Mouse (Mus musculus): ENCODE results near the gene Hist1h3c. TPM values are rescaled to one million over a fixed set of nuclear protein-coding genes. Genes with fewer than 3 reads are reported as not detected.
A peak's percentile ranks its signal among the peaks of the same experiment; 100 is the strongest.
"Not testable (repeated sequence)": the region's sequence is repeated elsewhere in the genome, so short reads cannot be mapped to it uniquely, and the experiment has no call there.

Hist1h3c gene
- total RNA-seq, 2 experiments from 2014 or later = 1.9 to 2.6 TPM

DNA sequence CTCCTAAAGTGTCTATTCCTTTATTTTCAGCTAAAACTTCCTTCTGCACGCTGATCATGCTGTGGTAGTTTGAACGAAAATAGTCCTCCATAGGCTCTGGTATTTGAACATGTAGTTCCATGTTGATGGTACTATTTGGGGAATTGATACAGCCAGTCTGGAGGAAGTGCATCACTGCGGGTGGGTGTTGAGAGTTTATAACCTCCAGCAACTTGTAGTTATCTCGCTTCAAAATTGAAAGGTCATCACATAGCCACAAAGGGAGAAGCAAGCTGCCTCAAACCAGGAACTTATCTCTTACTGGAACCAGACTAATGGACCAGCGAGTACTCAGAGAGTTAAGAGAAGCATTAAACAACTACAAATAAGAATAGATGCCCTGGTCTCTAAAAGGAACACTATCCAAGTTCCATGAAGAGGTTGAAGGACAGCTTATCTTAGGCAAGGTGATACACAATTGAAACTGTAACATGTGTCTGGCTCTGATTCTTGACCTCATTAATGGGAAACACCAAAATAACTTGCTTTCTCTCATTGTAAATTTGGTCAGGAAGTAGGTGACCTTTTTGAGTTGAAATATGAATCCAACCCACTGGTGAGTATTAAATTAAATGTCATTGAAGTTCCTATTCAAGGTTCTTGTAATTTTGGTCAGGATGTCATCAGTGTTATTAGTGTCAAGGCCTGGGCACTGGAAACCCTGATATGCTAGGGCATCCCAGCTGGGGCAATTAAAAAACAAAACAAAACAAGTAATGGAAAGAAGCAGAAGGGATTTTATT lies 28.9 kb downstream of the Hist1h3c start:
- intact Hi-C loops (cut with DNase I) = no loop called here
- DNase-seq (ENCODE audit: low spot score in 2 of 2) = no peak

DNA sequence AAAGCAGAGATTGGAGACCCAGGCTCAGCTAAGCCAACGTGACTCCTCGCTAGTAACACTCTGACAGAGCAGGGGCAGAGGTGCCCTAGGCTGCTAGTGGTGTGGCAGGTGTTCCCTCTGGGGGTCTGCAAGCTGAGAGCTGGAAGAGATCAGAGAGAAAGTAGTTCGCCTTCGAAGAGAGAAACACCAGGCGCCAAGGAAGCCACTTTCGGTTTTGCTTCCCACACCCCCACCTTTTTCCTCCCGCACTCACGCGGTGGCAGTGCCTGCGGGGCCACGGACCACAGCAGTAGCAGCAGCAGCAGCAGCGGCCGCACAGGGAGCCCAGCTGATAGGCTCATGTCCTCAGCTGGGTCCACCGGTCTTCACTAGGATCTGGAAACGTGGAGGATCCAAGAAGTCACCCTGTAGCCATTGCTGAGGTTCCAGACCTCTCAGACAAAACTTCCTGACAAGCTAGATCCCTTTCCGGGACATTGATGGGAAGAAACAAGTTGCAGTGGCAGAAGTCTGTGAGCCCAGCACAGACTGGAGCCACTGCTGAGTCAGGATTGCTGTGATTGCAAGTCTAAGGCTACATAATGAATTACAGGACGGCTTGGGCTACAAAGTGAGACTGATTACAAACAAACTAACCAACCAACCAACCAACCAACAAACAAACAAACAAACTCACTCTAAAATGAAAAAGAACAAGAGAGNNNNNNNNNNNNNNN lies 34.9 kb downstream of the Hist1h3c start, which contains the start of gene Hfe:
Gene Hfe, minus strand, starts transcription at position 481 of the 716 bp plus-strand sequence.
- peak; percentile 23 to 32 for DNase-seq (ENCODE audit: low spot score in 2 of 2)
- intact Hi-C loops (cut with DNase I) = no loop called here

GRCm38 (mm10) chr13:23709714-23710373 lies 35.6 kb downstream of the Hist1h3c start:
- no peak for DNase-seq (ENCODE audit: low spot score in 2 of 2)
- intact Hi-C loops (cut with DNase I) = no loop called here

DNA sequence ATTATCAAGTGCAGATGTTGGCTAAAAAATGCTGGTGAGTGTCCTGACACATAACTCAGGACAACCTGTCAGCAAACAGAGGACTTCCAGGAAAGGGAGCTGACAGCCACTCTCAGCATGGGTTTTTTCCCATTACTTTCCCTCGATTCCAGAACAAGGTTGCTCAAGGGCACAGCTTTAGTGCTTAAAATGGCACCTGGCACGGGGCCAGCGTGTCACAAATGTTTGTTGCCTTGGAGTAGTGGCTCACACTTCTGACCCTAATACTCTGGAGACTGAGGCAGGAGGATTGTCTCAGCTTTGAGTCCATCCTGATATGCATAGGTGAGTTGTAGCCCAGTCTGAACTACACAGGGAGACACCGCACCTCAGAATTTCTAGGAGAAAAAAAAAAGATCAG lies 36.7 kb downstream of the Hist1h3c start:
- intact Hi-C loops (cut with DNase I) = no loop called here
- DNase-seq (ENCODE audit: low spot score in 2 of 2) = no peak

- intact Hi-C loops (cut with DNase I) = no loop called here
- DNase-seq (ENCODE audit: low spot score in 2 of 2) = no peak
Measured at GRCm38 (mm10) chr13:23708041-23708440, 37.4 kb downstream of the Hist1h3c start.

DNA sequence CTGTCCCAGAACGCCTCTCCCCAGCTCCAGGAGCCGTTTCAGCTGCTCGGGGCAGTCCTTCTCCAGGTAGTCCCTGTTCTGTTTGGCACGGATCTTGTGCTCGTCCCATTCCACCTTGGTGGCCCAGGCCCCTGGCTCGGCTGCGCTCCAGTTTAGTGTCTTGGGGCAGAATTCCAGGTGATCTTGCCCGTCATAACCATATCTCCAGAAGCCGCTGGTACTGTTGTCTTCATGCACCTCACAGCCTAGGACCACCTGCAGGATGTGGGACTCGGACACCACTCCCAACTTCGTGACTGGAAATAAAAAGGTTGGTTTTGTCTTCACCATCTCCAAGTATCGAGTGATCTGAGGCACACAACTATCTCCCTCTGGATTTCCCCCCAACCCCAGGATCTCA lies 38.6 kb downstream of the Hist1h3c start:
- intact Hi-C loops (cut with DNase I) = no loop called here
- DNase-seq (ENCODE audit: low spot score in 2 of 2) = no peak

DNA sequence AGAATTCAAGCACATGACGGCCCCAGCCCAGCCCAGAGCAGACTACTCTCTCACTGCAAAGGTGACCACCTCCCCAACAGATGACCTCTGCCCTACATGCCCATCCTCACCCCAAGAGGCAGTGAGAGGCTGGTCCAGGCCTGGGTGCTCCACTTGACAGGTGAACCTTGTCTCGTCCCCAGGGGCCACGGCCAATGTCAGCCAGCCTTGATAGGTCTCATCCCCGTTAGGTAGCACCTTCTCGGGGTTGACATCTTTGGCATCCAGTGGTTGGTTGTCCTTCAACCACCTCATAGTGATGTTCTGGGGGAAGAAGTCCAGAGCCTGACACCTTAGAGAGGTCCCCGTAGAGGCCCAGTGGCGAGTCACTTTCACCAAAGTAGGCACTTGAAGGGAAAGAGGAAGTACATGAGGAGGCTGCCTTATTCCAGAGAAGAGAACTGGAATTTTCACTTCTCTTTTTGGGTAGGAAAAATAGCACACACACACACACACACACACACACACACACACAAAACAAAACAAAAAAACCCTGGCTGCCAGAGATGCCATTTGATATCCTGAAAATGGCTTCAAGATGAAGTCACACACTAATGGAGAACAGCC lies 39.5 kb downstream of the Hist1h3c start:
- DNase-seq (ENCODE audit: low spot score in 2 of 2) = no peak
- intact Hi-C loops (cut with DNase I) = no loop called here

DNA sequence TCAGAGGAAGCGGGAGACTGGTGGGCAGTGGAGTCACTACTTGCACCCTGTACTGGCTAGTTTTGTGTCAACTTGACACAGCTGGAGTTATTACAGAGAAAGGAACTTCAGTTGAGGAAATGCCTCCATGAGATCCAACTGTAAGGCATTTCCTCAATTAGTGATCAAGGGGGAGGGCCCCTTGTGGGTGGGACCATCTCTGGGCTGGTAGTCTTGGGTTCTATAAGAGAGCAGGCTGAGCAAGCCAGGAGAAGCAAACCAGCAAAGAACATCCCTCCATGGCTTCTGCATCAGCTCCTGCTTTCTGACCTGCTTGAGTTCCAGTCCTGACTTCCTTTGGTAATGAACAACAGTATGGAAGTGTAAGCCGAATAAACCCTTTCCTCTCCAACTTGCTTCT lies 42.6 kb downstream of the Hist1h3c start:
- DNase-seq (ENCODE audit: low spot score in 2 of 2) = not testable (repeated sequence)

DNA sequence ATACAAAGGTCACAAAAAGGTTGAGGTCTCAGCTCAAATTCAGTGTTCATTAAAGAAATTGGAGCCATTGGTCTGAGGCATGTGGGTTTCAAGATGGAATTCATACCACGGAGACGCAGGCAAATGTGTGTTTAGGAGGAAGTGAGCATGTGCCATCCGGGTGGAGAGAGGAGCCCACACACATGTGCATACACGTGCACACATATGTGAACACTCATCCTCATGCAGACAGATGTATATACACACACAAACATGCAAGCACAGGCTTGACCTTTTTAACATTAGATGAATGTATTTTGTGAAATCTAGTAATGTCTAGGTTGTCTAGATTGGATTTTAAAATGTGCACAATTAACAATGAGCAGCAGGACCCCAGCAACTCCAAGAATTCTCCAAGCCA lies 43.2 kb downstream of the Hist1h3c start:
- intact Hi-C loops (cut with DNase I) = no loop called here
- no peak for DNase-seq (ENCODE audit: low spot score in 2 of 2)

More for the DNA sequence above, 42.6 kb downstream of the Hist1h3c start:
- intact Hi-C loops (cut with DNase I) = not testable (repeated sequence)

GRCm38 (mm10) chr13:23700786-23701520 lies 44.4 kb downstream of the Hist1h3c start:
- DNase-seq (ENCODE audit: low spot score in 2 of 2) = peak; percentile 42 to 61
- intact Hi-C loops (cut with DNase I) = loop anchor here (1.0 kb wide), 1 partner anchor 31 kb away; no protein-coding TSS in a partner anchor

- intact Hi-C loops (cut with DNase I) = loop anchor here (2.0 to 5.0 kb wide), 4 partner anchors 15 to 1657 kb away; partner anchors contain the start of genes Hist1h1c, Hist1h1e, Hist1h2ag and Hist1h2bc
- DNase-seq (ENCODE audit: low spot score in 2 of 2) = no peak
Measured at GRCm38 (mm10) chr13:23699767-23700166, 45.6 kb downstream of the Hist1h3c start.

- intact Hi-C loops (cut with DNase I) = loop anchor here (2.0 to 5.0 kb wide), 4 partner anchors 14 to 1657 kb away; partner anchors contain the start of genes Hist1h1c, Hist1h1e, Hist1h2ag and Hist1h2bc
- no peak for DNase-seq (ENCODE audit: low spot score in 2 of 2)
Measured at GRCm38 (mm10) chr13:23698996-23699395, 46.4 kb downstream of the Hist1h3c start.

DNA sequence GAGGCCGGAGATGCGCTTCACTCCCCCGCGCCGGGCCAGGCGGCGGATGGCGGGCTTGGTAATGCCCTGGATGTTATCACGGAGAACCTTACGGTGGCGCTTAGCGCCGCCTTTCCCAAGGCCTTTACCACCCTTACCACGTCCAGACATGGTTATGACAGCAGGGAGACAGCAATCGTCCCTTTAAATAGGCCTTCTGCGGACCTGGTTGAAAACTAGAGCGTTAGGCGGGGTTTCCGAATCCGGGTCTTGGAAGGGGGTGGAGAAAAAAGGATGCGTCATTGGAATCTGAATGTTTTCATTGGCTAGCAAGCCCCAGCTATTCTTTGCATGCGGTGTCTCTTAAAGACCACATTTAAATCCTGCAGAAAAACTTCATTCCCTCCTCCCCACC lies 47.1 kb downstream of the Hist1h3c start, which contains the start of gene Hist1h4c:
Gene Hist1h4c, minus strand, starts transcription at position 155 of the 394 bp plus-strand sequence.
- DNase-seq (ENCODE audit: low spot score in 2 of 2) = peak; percentile 99
- intact Hi-C loops (cut with DNase I) = loop anchor here (2.0 to 5.0 kb wide), 4 partner anchors 13 to 1656 kb away; partner anchors contain the start of genes Hist1h1c, Hist1h1e, Hist1h2ag and Hist1h2bc

DNA sequence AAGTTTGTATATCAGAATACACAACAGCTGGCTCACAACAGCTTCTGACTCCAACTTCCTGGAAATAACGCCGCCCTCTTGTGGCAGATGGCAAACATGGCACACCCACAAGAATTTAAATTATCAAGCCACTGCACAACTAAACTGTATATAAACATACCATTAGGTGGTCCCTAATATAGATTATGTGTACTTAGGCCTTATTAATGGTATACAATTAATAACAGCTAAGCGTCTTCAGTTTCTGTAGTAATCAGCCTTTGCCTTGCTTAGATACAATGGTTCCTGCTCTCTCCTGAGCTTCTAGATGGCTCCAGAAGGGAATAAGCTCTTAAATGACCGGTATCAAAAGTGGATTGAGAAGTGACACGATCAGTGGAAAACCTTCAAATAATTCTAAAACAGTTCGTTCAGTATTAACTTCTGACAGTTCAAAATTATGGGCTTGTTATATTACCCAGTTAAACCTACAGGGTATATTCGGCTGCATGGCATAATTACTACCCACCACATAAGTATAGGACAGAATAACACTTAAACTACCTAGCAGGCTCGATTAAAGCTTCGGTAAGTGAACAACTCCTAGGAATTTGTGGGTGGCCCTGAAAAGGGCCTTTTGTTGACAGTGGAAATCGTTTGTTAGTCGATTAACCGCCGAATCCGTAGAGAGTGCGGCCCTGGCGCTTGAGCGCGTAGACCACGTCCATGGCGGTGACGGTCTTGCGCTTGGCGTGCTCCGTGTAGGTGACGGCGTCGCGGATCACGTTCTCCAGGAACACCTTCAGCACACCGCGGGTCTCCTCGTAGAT lies 47.7 kb downstream of the Hist1h3c start:
- intact Hi-C loops (cut with DNase I) = loop anchor here (1.0 to 5.0 kb wide), 5 partner anchors 13 to 1655 kb away; partner anchors contain the start of genes Hist1h1c, Hist1h1e, Hist1h2ag and Hist1h2bc
- DNase-seq (ENCODE audit: low spot score in 2 of 2) = peak in 1 of 2 experiments; percentile 35

- intact Hi-C loops (cut with DNase I) = loop anchor here (5.0 kb wide), 2 partner anchors 74 to 1654 kb away; partner anchors contain the start of genes Hist1h1e, Hist1h2ag, Hist1h2be and Hist1h2bj
- no peak for DNase-seq (ENCODE audit: low spot score in 2 of 2)
Measured at GRCm38 (mm10) chr13:23696061-23696474, 49.3 kb downstream of the Hist1h3c start.

DNA sequence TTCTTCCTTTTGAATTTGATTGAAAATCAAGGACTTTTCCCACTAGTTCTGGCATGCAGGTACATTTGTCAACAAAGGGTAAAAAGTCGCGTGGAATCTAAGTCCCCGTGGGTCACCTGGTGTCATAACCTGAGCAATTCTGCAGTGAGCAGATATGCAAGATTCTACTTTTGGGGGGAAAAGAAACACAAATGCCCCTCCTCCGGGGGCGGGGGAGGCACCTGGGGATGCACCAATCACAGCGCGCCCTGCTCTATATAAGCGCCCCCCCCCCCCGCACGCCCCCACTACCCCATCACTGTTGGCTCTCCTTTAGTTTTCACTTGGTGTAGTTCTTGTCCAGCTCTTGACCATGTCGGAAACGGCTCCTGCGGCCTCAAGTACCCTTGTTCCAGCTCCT lies 49.9 kb downstream of the Hist1h3c start, which contains the start of gene Hist1h1t:
Gene Hist1h1t, plus strand, starts transcription at position 301 of the 400 bp plus-strand sequence.
- no peak for DNase-seq (ENCODE audit: low spot score in 2 of 2)
- intact Hi-C loops (cut with DNase I) = loop anchor here (5.0 kb wide), 2 partner anchors 73 to 1653 kb away; partner anchors contain the start of genes Hist1h1e, Hist1h2ag, Hist1h2be and Hist1h2bj

Data from left cerebral cortex, postnatal 36 days (tissue).